Mouse (Mus musculus): ENCODE measurements around the gene Gm20388. TPM values are rescaled to one million over a fixed set of nuclear protein-coding genes. Genes with fewer than 3 reads are reported as not detected.
A peak's percentile ranks its signal among the peaks of the same experiment; 100 is the strongest.

The Gm20388 gene
- polyA plus RNA-seq, 1 experiment from 2014 or later, result 5.3 TPM

DNA sequence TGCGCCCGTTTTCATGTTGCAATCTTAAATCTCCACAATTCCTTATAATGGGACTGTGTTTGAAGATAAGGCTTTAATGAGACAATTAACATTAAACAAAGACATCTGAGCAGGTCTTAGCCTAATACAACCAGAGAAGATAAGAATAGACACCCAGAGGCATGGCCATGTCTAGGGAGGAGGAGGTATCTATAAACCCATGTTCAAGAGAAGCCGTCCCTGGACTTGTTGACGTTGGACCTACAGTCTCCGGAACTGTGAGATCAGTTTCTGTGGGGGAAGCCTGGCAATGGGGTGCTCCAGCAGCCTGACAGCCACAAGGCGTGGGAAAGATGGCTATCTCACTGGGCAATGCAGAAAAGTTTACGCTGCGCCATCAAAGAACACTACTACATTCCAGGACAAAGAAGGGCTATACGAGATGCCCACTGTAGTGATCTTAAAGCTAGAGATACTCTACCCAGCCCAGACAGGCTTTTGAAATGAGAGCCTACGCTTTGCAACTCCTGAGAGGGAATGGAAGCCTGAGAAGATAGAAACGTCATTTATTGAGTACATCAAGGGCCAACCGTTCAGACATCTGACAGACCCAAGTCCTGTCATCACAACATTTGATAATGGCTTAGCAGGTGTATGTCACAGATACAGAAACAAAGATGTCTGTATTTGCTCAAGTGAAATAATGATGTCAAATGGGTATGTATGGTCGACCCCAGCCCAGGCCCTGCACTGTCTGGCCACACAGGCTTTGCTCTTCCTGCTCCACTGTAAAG, 4079.8 kb downstream of the Gm20388 start:
- WGBS, result 56% methylated on average over 13 of the region's 13 CpGs
- no peak overlapping the region for H3K4me3 ChIP-seq (ENCODE audit: low read depth, low read length)
- no peaks in the 10 kb centered on the region for H3K9me3 ChIP-seq (ENCODE audit: control insufficient read depth, low read length)
- DNase-seq (ENCODE audit: low spot score) (no peak), ATAC-seq (replicated peaks; ENCODE audit: low FRiP score) (peak; percentile 70)
- peak overlapping the region; percentile 89 for H3K27ac ChIP-seq (ENCODE audit: low read depth, low read length)
- no peaks in the 10 kb centered on the region for H3K27me3 ChIP-seq (replicated peaks; ENCODE audit: control insufficient read depth, insufficient read depth, low read length)
- H3K4me1 ChIP-seq (replicated peaks; ENCODE audit: control insufficient read depth, insufficient read depth, low read length), result peaks cover 32% of the 10 kb centered on the region
- H3K36me3 ChIP-seq (ENCODE audit: control insufficient read depth, insufficient read depth, low read length), result no peaks in the 10 kb centered on the region; the same call in 1 of the 2 replicates
- peak overlapping the region; percentile 64 for H3K4me2 ChIP-seq
- peak overlapping the region; percentile 20; the same call in 1 of the 2 replicates for H3K9ac ChIP-seq (ENCODE audit: low read depth, low read length)

DNA sequence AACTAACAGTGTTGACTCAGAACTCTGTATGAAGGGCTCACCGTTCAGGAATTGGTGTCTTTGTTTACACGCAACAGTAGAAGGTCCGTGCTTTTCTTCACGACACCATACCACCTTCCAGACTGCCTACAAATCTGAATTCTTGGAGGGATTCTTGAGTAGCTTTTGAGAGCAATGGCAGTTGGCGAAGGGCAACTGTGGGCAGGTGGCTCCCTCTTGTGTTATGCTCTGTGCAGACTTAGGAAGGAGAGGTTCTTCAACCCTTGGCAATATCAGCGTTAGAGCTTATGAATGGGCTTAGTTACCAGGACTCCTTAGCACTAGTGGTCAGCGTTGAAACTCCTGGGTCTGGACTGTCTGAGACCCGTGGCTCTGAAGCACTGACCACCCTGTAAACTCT, 4081.9 kb downstream of the Gm20388 start:
- Histone ChIP-seq H3K4me3 (ENCODE audit: low read depth, low read length) (no peak overlapping the region), H3K27ac (ENCODE audit: low read depth, low read length) (no peak overlapping the region), H3K9me3 (ENCODE audit: control insufficient read depth, low read length) (no peaks in the 10 kb centered on the region), H3K36me3 (ENCODE audit: control insufficient read depth, insufficient read depth, low read length) (peaks cover 4% of the 10 kb centered on the region; the same call in 1 of the 2 replicates), H3K4me1 (replicated peaks; ENCODE audit: control insufficient read depth, insufficient read depth, low read length) (peaks cover 28% of the 10 kb centered on the region), H3K27me3 (replicated peaks; ENCODE audit: control insufficient read depth, insufficient read depth, low read length) (no peaks in the 10 kb centered on the region), H3K9ac (ENCODE audit: low read depth, low read length) (no peak overlapping the region), H3K4me2 (no peak overlapping the region)
- ATAC-seq (replicated peaks; ENCODE audit: low FRiP score) (no peak), DNase-seq (ENCODE audit: low spot score) (no peak)
- WGBS, result 82% methylated on average over 8 of the region's 8 CpGs

DNA sequence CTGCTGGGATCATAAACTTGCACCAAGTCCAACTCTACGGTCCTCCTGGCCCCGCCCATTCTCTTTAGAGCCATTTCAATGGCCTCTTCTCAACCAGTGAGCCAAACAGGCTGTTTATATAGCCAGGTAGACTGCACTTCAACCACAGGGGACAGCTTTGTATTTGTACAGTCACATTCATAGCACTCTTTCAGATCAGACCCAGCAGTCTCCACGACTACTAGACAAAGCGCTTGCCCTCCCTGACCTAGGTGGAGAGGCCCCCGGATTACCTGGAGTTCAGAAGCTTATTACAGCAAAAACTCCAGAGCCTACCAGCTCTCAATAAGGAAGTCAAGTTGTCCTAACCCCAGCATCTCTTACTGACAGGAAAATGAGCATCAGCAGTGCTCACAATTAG, 4083.0 kb downstream of the Gm20388 start:
- peaks cover 24% of the 10 kb centered on the region for H3K4me1 ChIP-seq (replicated peaks; ENCODE audit: control insufficient read depth, insufficient read depth, low read length)
- no peak overlapping the region for H3K27ac ChIP-seq (ENCODE audit: low read depth, low read length)
- H3K9ac ChIP-seq (ENCODE audit: low read depth, low read length), result no peak overlapping the region
- no peak overlapping the region for H3K4me2 ChIP-seq
- no peak overlapping the region for H3K4me3 ChIP-seq (ENCODE audit: low read depth, low read length)
- no peaks in the 10 kb centered on the region for H3K9me3 ChIP-seq (ENCODE audit: control insufficient read depth, low read length)
- H3K36me3 ChIP-seq (ENCODE audit: control insufficient read depth, insufficient read depth, low read length), result peaks cover 10% of the 10 kb centered on the region; the same call in 1 of the 2 replicates
- DNase-seq (ENCODE audit: low spot score) (no peak), ATAC-seq (replicated peaks; ENCODE audit: low FRiP score) (no peak)
- H3K27me3 ChIP-seq (replicated peaks; ENCODE audit: control insufficient read depth, insufficient read depth, low read length), result no peaks in the 10 kb centered on the region
- WGBS, result 88% methylated on average over 5 of the region's 5 CpGs

DNA sequence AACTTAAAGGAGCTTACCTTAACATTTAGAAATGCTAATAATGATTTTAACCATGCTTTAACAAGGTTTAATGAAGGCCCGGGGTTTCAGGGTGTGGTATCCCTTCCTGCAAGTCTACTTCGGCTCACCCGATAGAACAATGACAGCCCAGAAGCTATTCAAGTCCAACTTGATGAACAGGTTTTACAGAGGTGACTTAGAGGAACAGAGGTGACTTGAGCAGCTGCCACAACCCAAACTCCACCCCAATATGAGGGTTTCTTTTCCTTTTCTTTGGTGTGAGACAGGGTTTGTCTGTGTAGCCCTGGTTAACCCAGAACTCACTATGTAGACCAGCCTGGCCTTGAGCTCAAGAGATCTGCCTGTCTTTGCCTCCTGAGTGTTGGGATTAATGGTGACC, 4083.4 kb downstream of the Gm20388 start:
- ATAC-seq (replicated peaks; ENCODE audit: low FRiP score) (no peak), DNase-seq (ENCODE audit: low spot score) (no peak)
- H3K36me3 ChIP-seq (ENCODE audit: control insufficient read depth, insufficient read depth, low read length), result peaks cover 12% of the 10 kb centered on the region; the same call in 1 of the 2 replicates
- H3K9ac ChIP-seq (ENCODE audit: low read depth, low read length), result no peak overlapping the region
- H3K27ac ChIP-seq (ENCODE audit: low read depth, low read length), result no peak overlapping the region
- no peak overlapping the region for H3K4me3 ChIP-seq (ENCODE audit: low read depth, low read length)
- peaks cover 21% of the 10 kb centered on the region for H3K4me1 ChIP-seq (replicated peaks; ENCODE audit: control insufficient read depth, insufficient read depth, low read length)
- H3K4me2 ChIP-seq, result no peak overlapping the region
- H3K27me3 ChIP-seq (replicated peaks; ENCODE audit: control insufficient read depth, insufficient read depth, low read length), result no peaks in the 10 kb centered on the region
- H3K9me3 ChIP-seq (ENCODE audit: control insufficient read depth, low read length), result no peaks in the 10 kb centered on the region
- 81% methylated on average over 3 of the region's 3 CpGs for WGBS

DNA sequence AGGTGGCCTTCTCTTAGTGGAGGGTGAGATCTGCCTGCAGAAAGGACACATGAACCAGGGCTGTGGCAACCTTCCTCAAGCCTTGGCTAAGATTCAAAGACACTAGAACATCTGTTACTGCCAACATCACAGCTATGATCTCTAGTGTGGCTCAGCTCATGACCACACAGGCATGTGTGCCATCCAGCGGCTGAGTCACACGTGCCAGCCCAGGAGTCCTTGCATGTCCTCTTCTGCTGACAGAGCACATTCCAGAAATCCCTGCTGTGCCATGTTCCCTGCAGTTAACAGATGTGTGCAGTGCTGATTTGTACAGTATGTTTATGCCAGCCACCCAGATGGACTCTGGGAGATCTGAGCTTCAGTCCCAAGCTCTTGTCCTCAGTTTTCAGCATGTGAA, 4088.9 kb downstream of the Gm20388 start:
- no peak overlapping the region for H3K4me2 ChIP-seq
- H3K4me1 ChIP-seq (replicated peaks; ENCODE audit: control insufficient read depth, insufficient read depth, low read length), result no peaks in the 10 kb centered on the region
- no peak for DNase-seq (ENCODE audit: low spot score)
- no peak overlapping the region for H3K4me3 ChIP-seq (ENCODE audit: low read depth, low read length)
- H3K9me3 ChIP-seq (ENCODE audit: control insufficient read depth, low read length), result no peaks in the 10 kb centered on the region
- H3K36me3 ChIP-seq (ENCODE audit: control insufficient read depth, insufficient read depth, low read length), result peaks cover 36% of the 10 kb centered on the region
- H3K9ac ChIP-seq (ENCODE audit: low read depth, low read length), result no peak overlapping the region
- H3K27ac ChIP-seq (ENCODE audit: low read depth, low read length), result no peak overlapping the region
- 94% methylated on average over 2 of the region's 2 CpGs for WGBS
- ATAC-seq (replicated peaks; ENCODE audit: low FRiP score), result no peak
- H3K27me3 ChIP-seq (replicated peaks; ENCODE audit: control insufficient read depth, insufficient read depth, low read length), result no peaks in the 10 kb centered on the region

DNA sequence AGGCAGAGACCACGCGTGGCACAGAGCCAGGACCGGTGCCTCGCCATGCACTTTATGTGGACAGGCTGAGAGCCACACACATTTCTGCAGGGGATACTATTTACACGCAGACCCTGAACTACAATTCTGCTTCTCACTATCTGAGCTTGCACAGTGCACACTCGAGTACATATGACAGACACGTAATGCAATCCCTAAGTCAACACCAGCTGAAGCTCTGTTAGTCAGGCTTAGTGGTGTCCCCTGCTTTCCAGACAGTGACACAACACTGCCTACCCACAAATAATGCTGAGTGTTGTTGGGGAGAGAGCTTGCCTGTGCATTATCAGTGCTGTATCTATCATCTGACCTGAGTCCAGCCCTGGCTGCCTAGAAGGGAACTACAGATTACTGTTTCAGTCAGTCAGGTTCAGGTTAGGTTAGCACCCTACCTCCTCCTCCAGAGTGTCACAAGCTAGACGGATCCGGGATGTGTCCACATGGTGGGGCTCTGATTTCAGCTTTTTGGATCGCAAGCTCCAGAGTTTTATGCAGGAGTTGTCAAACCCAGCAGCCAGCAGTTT, 4092.0 kb downstream of the Gm20388 start:
- no peaks in the 10 kb centered on the region for H3K27me3 ChIP-seq (replicated peaks; ENCODE audit: control insufficient read depth, insufficient read depth, low read length)
- H3K9ac ChIP-seq (ENCODE audit: low read depth, low read length), result no peak overlapping the region
- H3K4me3 ChIP-seq (ENCODE audit: low read depth, low read length), result no peak overlapping the region
- no peak overlapping the region for H3K4me2 ChIP-seq
- DNase-seq (ENCODE audit: low spot score), result no peak
- peaks cover 50% of the 10 kb centered on the region for H3K36me3 ChIP-seq (ENCODE audit: control insufficient read depth, insufficient read depth, low read length)
- H3K27ac ChIP-seq (ENCODE audit: low read depth, low read length), result no peak overlapping the region
- H3K4me1 ChIP-seq (replicated peaks; ENCODE audit: control insufficient read depth, insufficient read depth, low read length), result no peaks in the 10 kb centered on the region
- no peak for ATAC-seq (replicated peaks; ENCODE audit: low FRiP score)
- 94% methylated on average over 10 of the region's 10 CpGs for WGBS
- H3K9me3 ChIP-seq (ENCODE audit: control insufficient read depth, low read length), result no peaks in the 10 kb centered on the region

DNA sequence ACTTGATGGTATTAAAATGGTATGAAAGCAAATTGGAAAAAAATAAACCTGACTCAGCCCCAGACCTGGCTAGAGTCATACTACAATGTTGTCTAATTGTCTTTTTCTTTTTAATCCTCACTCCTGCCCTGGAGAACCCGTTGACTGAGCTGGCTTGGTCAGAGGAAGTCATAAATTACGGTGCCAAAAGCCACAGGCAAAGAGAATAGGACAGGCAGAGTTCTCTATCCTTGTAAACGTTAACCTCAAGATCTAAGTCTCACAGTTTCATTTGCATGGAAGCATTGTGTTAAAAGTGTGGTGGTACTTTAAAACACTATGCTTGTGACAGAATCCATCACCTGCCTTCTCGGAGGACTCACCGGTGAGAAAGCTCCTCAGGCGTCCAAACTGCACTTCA, 4097.2 kb downstream of the Gm20388 start:
- no peaks in the 10 kb centered on the region for H3K9me3 ChIP-seq (ENCODE audit: control insufficient read depth, low read length)
- no peaks in the 10 kb centered on the region; the same call in 1 of the 2 replicates for H3K4me1 ChIP-seq (replicated peaks; ENCODE audit: control insufficient read depth, insufficient read depth, low read length)
- 82% methylated on average over 6 of the region's 6 CpGs for whole genome bisulfite sequencing
- H3K9ac ChIP-seq (ENCODE audit: low read depth, low read length), result no peak overlapping the region
- H3K4me3 ChIP-seq (ENCODE audit: low read depth, low read length), result no peak overlapping the region
- DNase-seq (ENCODE audit: low spot score), result no peak
- ATAC-seq (replicated peaks; ENCODE audit: low FRiP score), result no peak
- H3K4me2 ChIP-seq, result no peak overlapping the region
- H3K36me3 ChIP-seq (ENCODE audit: control insufficient read depth, insufficient read depth, low read length), result peaks cover 56% of the 10 kb centered on the region
- no peaks in the 10 kb centered on the region for H3K27me3 ChIP-seq (replicated peaks; ENCODE audit: control insufficient read depth, insufficient read depth, low read length)
- H3K27ac ChIP-seq (ENCODE audit: low read depth, low read length), result no peak overlapping the region

DNA sequence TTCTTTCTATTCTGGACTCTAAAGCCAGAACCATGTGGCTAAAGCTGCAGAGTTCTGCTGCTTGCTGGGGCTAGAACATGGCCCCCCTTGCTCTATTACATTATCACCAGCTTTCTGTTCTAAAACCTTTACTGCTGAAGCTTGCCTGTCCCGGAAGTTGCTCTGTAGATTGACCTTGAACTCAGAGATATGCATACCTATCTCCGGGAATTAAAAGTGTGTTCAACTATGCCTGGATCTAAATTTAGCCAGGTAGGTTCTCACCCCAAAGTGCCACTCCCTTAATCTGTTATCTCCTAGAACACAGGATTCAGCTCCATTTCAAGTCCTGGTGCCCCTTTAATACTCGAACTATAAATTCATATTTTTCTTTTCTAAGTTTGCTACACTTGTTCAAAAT, 4100.9 kb downstream of the Gm20388 start:
- 48% methylated on average over 3 of the region's 3 CpGs for WGBS
- ATAC-seq (replicated peaks; ENCODE audit: low FRiP score) (no peak; the same call in 1 of the 2 replicates), DNase-seq (ENCODE audit: low spot score) (no peak)
- Histone ChIP-seq H3K9ac (ENCODE audit: low read depth, low read length) (no peak overlapping the region), H3K9me3 (ENCODE audit: control insufficient read depth, low read length) (no peaks in the 10 kb centered on the region), H3K4me3 (ENCODE audit: low read depth, low read length) (no peak overlapping the region), H3K27me3 (replicated peaks; ENCODE audit: control insufficient read depth, insufficient read depth, low read length) (no peaks in the 10 kb centered on the region), H3K27ac (ENCODE audit: low read depth, low read length) (no peak overlapping the region), H3K4me2 (no peak overlapping the region), H3K4me1 (replicated peaks; ENCODE audit: control insufficient read depth, insufficient read depth, low read length) (peaks cover 11% of the 10 kb centered on the region), H3K36me3 (ENCODE audit: control insufficient read depth, insufficient read depth, low read length) (peaks cover 27% of the 10 kb centered on the region)
